Mouse (Mus musculus) cerebellum, adult 9-10 months (tissue): ENCODE data around the gene Vill.

ENCODE experiments used
- DNase-seq: peaks from one replicate; pipeline ENCODE4 v3.0.0; 2022

The Vill gene

GRCm38 (mm10) chr9:119052154-119052944 lies at the start of gene Vill:
Gene Vill, plus strand, starts transcription at chr9:119052778.
- no peak for DNase-seq

- no peak for DNase-seq
Measured at GRCm38 (mm10) chr9:119003990-119004702, 48.4 kb upstream of the Vill start.

- no peak for DNase-seq
Measured at GRCm38 (mm10) chr9:119004703-119005076, 47.9 kb upstream of the Vill start.

- no peak for DNase-seq
Measured at GRCm38 (mm10) chr9:119005303-119006029, 47.1 kb upstream of the Vill start.

GRCm38 (mm10) chr9:119007266-119007665 lies 45.3 kb upstream of the Vill start:
- DNase-seq: no peak

GRCm38 (mm10) chr9:119008871-119009270 lies 43.7 kb upstream of the Vill start:
- DNase-seq: no peak

GRCm38 (mm10) chr9:119010156-119010710 lies 42.3 kb upstream of the Vill start:
- no peak for DNase-seq

- no peak for DNase-seq
Measured at GRCm38 (mm10) chr9:119016785-119017507, 35.6 kb upstream of the Vill start.

GRCm38 (mm10) chr9:119021731-119022130 lies 30.8 kb upstream of the Vill start:
- no peak for DNase-seq

- DNase-seq: no peak
Measured at GRCm38 (mm10) chr9:119025263-119025662, 27.3 kb upstream of the Vill start.

GRCm38 (mm10) chr9:119025832-119026331 lies 26.7 kb upstream of the Vill start:
- no peak for DNase-seq

- DNase-seq: no peak
Measured at GRCm38 (mm10) chr9:119027337-119027736, 25.2 kb upstream of the Vill start.

GRCm38 (mm10) chr9:119028226-119029195 lies 24.1 kb upstream of the Vill start:
- no peak for DNase-seq

GRCm38 (mm10) chr9:119029568-119029967 lies 23.0 kb upstream of the Vill start:
- peak; percentile 22 for DNase-seq

GRCm38 (mm10) chr9:119031038-119031437 lies 21.5 kb upstream of the Vill start:
- DNase-seq: no peak

- no peak for DNase-seq
Measured at GRCm38 (mm10) chr9:119031772-119032171, 20.8 kb upstream of the Vill start.

GRCm38 (mm10) chr9:119032538-119032937 lies 20.0 kb upstream of the Vill start:
- DNase-seq: no peak

GRCm38 (mm10) chr9:119033111-119033921 lies 19.3 kb upstream of the Vill start:
- no peak for DNase-seq

- no peak for DNase-seq
Measured at GRCm38 (mm10) chr9:119034069-119034468, 18.5 kb upstream of the Vill start.
